Mouse (Mus musculus): Measurements from ENCODE around the gene Sema3f.

Sema3f gene

DNA sequence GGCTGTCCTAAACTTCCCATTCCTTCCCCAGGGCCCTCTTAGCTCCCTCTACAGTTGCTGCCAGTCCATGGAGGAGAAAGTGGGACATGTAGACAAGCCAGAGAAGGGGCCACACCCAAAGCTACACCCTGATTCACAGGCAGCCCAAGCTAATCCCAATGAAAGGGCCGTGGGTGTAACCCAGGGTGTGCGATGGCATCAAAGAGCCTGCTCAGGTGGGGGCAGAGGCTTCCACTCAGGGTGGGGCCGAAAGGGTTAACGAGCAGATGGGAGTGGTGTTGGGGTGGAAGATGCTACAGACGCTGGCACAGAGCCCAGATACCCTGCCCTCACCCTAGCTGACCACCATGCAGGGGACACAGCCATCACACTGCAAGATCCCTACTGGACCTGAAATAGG, 17.5 kb downstream of the Sema3f start:
- DNase-seq (ENCODE audit: low spot score in 2 of 2) = no peak

GRCm38 (mm10) chr9:107690391-107690790, 19.9 kb downstream of the Sema3f start:
- no peak for DNase-seq (ENCODE audit: low spot score in 2 of 2)

GRCm38 (mm10) chr9:107688939-107689338, 21.3 kb downstream of the Sema3f start:
- no peak for DNase-seq (ENCODE audit: low spot score in 2 of 2)

DNA sequence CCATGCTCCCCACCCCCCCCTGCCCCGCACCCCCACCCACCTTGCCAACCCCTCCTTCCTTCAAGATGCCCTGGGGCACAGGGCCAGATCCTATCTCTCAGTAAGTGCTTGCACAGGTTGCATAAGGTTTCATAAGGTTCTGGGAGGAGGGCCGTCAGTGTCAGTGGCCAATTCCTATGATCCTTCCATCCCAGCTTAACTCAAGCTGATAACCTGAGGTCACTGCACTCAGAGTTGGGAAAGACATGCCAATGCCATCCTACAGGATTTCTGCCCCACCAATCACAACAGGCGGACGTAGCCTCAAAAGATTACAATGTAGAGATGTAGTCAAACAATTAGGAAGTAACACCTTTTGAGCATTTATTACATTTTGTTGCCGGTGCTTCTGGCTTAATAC, 21.9 kb downstream of the Sema3f start:
- DNase-seq (ENCODE audit: low spot score in 2 of 2) = no peak

DNA sequence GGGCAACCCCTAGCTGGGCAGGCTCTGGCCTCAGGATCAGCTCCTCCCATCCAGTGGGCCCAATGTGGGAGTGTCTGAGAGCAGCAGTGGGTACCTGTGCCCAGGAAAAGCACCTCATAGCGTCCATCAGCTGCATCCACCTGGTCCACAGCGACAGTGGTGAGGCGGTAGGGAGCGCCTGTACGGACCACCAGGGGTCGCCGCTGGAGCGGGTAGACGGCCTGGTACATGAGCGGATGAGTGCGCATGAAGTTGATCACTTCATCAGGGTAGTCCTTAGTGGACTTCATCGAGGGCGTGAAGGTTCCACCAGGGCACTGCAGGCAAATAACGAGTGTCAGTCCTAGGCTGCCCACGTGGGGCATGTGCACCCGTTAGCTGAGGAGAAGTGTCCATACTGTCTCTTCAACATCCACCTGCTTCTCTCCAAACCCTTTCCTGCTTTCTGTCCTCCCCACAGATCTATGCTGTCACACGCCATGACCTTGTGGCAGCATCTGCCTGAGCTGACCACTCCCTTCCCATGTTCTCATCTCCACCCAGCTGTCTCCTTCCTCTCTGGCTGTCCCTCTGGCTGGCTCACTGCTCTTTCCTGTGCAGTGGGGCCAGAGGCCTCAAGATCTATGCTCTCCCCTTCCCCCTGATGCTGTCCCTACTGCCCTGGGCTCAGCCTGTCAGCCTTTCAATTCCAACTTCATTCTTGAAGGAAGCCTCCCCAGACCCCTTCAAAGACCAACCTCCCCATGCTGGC, 24.9 kb downstream of the Sema3f start:
- peak in 1 of 2 experiments; percentile 46 for DNase-seq (ENCODE audit: low spot score in 2 of 2)

DNA sequence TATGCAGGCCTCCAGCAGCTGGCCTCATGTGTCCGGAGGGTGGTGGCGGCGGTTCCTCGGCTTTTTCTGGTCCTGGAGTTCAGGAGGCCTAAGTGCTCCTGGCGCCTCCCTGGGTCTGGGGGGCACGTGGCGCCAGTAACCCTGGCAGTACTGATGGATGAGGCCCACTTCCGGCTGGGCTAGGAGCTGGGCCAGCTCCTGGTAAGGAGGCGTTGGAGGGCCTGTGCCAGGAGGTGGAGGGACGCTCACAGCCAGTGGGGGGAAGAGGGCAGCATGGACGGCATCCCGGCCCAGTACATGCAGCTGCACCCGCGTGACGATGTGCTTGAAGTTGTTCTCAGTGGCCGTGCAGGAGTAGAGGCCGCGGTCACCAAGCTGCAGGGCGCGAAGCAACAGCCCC, 27.9 kb downstream of the Sema3f start:
- DNase-seq (ENCODE audit: low spot score in 2 of 2) = no peak

GRCm38 (mm10) chr9:107679501-107679900, 30.8 kb downstream of the Sema3f start, which contains the start of gene Gnat1:
Gnat1 (minus strand) TSS chr9:107679712.
- no peak for DNase-seq (ENCODE audit: low spot score in 2 of 2)

GRCm38 (mm10) chr9:107678861-107679260, 31.4 kb downstream of the Sema3f start:
- DNase-seq (ENCODE audit: low spot score in 2 of 2) = no peak

DNA sequence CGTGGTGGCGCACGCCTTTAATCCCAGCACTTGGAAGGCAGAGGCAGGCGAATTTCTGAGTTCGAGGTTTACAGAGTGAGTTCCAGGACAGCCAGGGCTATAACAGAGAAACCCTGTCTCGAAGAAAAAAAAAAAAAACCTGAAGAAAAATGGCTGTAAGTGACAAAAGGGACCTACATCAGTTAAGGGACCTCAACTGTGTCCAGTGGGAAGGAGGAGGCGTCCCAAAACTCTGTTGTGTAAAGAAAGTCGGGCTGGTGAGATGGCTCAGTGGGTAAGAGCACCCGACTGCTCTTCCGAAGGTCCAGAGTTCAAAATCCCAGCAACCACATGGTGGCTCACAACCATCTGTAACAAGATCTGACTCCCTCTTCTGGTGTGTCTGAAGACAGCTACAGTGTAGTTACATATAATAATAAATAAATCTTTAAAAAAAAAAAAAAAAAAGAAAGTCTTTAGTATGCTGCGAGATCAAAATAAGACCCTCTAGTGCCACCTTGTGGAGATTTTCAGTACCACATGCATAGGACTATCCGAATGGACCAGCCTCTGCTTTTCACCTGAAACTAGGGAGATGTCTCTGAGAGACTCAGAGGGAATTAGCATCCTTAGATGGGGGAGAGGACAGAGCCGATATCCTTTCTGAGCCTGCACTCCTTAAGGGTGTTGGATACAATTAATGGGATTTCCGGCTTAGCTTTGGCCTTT, 32.3 kb downstream of the Sema3f start:
- peak; percentile 43 to 80 for DNase-seq (ENCODE audit: low spot score in 2 of 2)

- DNase-seq (ENCODE audit: low spot score in 2 of 2) = no peak
These were observed 33.0 kb downstream of the Sema3f start for GRCm38 (mm10) chr9:107677091-107677784.

DNA sequence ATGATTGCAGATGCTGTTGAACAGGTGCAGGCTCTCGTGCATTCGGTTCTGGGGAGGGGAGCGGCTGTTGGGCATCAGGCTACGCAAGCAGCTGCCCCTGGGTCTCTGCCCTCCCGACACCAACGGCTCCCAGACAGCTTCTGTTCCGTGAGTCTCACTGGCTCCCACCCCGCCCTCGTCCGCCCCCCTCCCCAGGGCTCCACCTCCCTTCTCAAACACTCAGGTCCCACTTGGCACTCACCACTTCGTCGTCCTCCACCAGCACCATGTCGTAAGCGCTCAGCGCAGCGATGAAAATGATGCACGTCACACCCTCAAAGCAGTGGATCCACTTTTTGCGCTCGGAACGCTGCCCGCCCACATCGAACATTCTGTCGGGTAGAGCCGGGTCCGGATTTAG, 34.0 kb downstream of the Sema3f start:
- no peak for DNase-seq (ENCODE audit: low spot score in 2 of 2)

DNA sequence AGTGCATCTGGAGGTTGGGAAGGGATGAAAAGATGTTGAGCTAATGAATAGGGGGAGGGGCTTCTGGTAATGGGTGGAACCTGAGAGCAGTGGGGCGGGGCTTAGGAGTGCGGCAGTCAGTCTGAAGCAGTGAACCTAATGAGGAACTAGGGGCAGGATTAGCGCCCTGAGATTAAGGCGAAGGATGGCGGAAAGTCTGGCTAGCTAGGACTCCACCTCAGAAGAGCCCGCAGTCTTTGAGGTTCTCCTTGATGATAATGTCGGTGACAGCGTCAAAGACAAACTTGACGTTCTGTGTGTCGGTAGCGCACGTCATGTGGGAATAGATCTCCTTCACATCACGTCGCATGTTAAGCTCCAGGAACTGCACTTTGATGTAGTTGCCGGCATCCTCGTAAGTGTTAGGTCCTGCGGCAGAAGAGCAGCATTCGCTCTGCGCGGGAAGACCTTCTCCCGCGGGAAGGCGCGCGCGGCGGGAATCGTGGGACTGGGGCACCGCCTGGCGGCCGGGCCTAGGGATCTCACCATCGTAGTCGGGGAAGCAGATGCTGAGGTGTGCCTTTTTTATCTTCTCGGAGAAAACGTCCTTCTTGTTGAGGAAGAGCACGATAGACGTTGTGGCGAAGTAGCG, 34.5 kb downstream of the Sema3f start:
- DNase-seq (ENCODE audit: low spot score in 2 of 2) = peak; percentile 48 to 54

GRCm38 (mm10) chr9:107674609-107675429, 35.5 kb downstream of the Sema3f start:
- DNase-seq (ENCODE audit: low spot score in 2 of 2) = no peak

- DNase-seq (ENCODE audit: low spot score in 2 of 2) = no peak
These were observed 40.0 kb downstream of the Sema3f start for GRCm38 (mm10) chr9:107670259-107670658.

GRCm38 (mm10) chr9:107669480-107669945, 40.8 kb downstream of the Sema3f start, which contains the start of gene Slc38a3:
Slc38a3 (minus strand) TSS chr9:107669530.
- DNase-seq (ENCODE audit: low spot score in 2 of 2) = no peak

DNA sequence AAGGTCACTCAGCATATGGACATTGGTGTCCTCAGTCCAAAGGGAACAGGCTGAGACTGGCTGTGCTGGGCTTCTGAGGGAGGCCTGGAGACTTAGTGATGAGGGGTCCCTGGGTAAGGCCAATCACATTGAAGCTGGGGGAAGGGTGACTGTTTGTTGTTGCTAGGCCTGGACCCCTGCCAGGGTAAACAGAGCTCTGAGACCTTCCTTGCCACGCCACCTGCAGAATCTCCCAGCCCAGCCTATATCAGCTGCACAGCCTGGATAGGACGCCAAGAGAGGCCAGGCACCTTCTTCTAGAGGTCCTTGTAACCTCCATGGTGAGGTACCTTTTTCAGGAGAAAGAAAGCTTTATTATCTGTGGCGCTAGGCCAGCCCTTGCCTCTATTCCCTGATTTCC, 41.4 kb downstream of the Sema3f start:
- no peak for DNase-seq (ENCODE audit: low spot score in 2 of 2)

DNA sequence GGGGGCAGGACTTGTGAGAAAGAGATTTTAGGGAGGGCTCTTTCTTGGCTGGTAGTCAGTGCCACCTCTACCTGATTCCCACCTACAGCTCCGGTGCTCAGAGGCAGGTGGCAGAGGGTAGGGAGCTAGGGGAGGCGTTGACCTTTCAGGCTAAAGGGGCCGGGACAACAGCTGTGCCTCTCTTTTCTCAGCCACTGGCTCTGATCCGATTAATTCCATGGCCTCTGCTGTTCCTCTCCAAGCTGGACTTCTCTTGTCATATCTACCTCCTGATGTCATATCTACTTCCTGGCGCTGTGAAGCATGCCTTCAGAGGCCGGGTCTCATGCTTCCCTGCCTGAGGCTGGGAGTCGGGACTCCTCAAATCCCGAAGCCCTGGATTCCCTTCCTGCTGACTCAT, 42.3 kb downstream of the Sema3f start:
- no peak for DNase-seq (ENCODE audit: low spot score in 2 of 2)

GRCm38 (mm10) chr9:107667219-107667618, 43.1 kb downstream of the Sema3f start:
- no peak for DNase-seq (ENCODE audit: low spot score in 2 of 2)

- DNase-seq (ENCODE audit: low spot score in 2 of 2) = no peak
These were observed 43.5 kb downstream of the Sema3f start for GRCm38 (mm10) chr9:107666751-107667205.

DNA sequence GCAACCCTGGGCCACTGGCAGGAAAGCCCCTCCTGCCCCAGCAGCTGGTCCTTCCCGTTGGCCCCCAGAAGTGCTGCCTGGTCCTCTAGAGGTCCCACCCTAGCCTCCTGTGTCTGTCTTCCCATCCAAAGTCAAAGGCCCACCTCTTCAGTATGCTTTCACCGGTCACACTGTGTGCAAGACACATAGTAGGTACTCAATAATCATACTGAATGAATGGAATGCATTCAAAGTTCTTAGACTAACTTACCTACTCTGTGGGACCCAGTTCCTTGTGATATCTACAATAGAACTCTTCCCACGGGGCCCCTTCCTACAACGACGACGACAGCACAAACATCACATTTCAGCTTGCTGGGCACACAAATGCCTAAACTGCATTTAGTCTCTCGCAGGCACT, 45.0 kb downstream of the Sema3f start:
- no peak for DNase-seq (ENCODE audit: low spot score in 2 of 2)

DNA sequence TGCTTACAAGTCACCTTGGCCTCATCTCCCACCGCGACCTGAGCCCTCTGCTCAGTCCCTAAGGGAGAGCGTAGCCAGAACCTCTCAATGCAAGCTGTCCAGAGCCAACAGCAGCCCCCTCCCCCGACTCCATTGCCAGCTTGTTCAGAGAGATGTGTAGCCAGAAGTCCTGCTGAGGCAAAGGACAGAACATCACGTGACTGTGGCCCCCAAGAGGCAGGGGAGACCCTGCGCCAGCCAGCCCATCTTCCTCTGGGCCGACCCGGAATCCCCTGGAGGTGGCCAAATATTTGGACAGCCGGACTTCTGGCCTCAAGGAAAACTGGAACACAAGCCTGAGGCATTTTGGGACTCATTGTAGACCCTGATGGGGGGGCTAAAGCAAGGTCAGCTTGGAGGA, 46.8 kb downstream of the Sema3f start:
- DNase-seq (ENCODE audit: low spot score in 2 of 2) = no peak

Data from frontal cortex, postnatal 25 days (tissue).